Mouse (Mus musculus) spleen, postnatal 14 days (tissue): ENCODE measurements at regions not wholly inside any gene's neighbourhood (a gene's known extent, or its start where the extent isn't known, plus 50 kb on each side); places are given as distances from the start of the nearest gene placed in this dataset.

Source experiments
- DNase-seq, 2 experiments: peaks; one replicate each; pipeline ENCODE4 v3.0.0; 2021 to 2022; ENCODE audit warnings: low spot score in 2 of 2

DNA sequence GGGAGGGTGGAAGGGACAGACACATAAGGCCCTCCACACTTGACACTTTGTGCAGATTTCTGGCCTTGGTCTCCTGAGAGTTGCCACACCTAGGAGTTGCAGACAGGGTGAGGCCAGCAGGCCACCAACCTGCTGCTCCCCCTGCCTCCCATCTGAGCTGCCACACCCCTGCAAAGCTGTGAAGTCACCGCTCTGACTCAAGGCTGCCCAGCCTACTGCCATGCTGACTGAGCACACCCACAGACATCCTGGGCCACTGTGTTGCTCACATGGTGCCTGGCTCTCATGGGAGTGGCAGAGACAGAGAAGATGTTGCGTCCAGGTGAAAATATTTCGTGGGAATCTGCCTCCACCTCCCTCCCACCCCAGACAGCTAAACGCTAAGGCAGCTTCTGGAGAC lies 150.3 kb downstream of the Tfap2c start:
- DNase-seq = no peak

DNA sequence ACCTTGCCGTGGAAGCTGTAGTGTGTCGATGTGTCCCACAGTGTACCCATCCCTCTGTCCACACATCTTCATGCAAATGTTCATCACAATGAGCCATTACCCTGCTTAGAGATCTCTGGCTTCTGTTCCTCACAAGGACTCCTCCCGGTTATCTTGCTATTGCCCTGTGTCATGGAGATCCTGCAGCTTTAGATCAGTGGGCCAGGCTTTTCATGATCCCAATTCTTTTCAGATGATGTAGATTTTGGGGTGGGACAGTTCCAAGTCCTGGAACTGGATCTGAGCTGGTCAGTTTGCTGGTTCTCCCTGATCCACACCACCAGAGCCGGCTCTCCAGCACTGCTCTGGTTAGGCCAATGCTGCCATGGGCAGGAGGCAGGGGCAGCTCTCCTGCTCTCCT lies 161.2 kb downstream of the Tfap2c start:
- no peak for DNase-seq

DNA sequence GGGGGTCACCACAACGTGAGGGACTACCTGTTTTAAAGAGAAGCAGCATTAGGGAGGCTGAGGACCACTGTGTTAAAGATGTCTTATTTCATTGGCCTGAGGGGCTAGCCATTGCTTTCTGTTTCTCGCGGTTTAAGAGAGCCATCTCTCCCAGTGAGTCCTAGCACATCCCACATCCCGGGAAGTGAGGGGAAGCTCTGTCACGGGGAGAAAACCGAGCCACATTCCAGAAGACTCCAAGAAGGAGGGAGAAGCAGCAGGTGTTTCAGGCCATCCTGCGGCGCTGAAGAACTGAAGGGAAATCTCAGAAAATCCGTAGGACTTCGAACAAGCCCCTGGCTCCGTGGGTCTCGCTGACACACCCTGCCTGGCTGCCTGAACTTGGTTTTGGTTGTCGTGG lies 177.3 kb downstream of the Tfap2c start:
- DNase-seq = no peak

DNA sequence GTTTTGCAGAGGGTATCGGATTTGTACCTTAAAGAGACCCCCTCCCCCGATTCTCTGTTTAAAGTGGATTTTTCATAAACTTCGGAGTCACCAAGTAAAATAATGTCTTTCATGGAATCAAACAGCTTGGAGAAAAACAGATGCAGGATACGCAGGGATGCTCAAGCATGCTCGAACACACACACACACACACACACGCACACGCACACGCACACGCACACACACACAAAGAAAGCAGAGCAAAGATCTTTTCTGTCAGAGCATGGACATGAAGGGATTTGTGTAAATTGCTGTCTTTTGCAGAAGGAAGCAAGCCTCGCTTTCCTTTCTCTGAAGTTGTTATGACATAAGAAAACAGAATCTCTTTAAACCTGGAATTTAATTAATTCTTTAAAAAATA lies 178.2 kb downstream of the Tfap2c start:
- no peak for DNase-seq

DNA sequence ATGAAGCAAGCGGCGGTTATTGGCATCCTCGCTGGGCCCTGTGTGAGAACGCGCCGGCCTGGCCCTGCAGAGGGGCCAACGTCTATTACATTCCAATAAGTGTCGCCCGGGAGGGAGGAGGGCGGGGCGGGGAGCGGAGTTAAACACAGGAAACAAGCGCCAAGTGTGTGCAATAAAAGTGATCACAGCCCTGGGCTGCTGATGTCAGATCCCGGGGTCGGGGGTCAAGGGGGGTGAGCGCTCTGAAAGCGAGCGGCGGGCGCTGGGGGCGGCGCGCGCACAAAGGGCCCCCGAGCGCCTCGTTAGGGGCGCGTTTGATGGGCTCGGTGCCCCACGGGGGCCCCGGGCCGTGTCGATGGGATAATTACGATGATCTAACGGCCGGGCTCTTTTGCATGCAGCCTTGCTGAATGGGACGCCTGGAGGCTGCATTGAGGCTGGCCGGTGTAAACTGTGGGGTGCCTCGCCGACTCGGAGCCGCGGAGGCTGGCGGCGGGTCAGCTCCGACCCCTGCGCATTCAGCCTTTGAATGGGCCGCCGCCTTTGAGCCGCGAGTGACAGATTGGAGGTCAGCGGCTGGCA lies 178.9 kb downstream of the Tfap2c start:
- no peak for DNase-seq

GRCm38 (mm10) chr2:172729151-172729550 lies 179.8 kb downstream of the Tfap2c start:
- DNase-seq = no peak

- DNase-seq = no peak
Observed at GRCm38 (mm10) chr2:172729741-172730140, 180.3 kb downstream of the Tfap2c start.

DNA sequence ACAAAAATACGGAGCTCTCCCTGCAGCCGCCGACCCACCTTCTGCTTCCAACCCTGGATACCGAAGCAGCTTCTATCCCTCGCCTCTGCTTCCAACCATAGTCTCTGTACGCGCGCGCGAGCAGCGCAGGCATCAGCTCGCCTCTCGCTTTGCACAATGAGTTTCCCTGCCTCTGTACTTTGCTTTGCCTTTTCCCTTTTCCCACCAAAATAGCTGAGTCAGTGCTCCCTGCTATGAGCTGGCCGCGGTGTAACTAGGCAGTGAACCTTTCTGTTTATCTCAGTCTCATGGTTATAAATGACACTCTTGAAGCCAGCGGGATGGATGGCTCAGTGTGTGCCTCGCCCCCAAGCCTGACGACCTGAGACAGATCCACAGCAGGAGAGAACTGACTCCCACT lies 182.0 kb downstream of the Tfap2c start:
- no peak for DNase-seq

GRCm38 (mm10) chr2:172732453-172733210 lies 183.2 kb downstream of the Tfap2c start:
- no peak for DNase-seq

DNA sequence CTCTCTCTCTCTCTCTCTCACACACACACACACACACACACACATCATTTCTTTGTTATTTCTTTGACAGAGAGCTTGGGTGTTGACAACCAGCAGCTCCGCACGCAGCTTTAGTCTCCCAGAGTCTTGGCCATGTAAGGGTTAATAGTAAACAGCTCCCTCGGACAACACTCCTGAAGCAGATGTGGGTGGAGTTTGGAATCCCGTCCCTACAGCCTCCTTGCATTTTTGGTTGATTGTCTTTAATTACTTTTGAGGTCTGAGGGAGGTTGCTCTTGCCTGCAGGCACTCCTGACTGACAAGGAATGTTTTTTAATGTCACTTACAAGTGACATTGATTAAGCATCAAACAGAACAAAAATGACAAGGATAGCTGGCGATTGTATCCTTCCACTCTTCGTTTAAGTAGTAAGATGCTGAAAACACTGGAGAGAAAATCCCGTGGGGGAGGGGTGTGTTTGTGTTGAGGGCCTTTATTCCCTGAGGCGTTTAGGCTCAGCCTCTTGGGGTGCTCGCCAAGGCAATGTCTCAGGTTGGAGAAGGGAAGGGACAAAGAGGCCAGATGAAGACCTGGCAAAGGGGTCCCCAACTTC lies 184.1 kb downstream of the Tfap2c start:
- DNase-seq = no peak

GRCm38 (mm10) chr2:172735621-172736020 lies 186.2 kb downstream of the Tfap2c start:
- DNase-seq = no peak

DNA sequence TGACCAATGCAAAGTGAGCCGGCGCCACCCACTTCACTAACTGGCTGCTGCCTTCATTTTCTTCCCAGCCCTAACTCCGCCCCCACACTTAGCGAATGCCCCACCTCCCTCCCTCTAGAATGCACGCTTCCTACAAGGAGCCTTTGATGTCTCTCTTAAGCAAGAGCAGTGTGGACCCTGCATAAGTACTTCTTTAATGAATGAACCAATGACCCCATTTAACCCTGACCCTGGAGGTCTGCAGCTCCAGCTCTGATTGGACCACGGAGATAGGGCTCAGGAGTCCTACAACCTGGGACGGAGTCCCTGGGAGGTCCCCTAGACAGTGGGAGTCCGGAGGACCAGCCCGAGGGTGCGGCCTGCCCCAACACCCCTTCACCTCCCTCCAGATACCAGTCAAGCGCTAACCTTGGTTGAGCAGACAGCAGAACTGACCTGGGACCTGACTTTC lies 189.7 kb downstream of the Tfap2c start:
- no peak for DNase-seq

- DNase-seq = no peak
Observed at GRCm38 (mm10) chr2:172739529-172739928, 190.1 kb downstream of the Tfap2c start.

DNA sequence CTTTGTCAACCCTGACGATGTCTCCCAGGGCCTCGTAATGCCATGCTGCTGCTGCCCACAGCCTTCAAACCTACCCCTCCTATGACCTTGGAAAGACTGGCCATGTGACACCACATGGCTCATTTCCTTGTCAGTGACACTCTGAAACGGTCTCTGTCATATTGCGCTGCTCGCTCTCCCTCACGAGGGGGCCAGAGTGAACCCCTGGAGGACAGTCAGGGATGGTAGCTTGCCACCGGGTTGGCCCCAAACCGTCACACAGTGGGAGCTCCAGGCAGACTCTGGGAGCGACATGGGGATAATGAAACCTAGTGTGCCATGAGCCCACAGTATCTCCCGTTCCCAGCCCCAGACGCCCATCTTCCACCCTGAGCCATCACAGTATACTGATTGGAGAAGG lies 188.8 kb downstream of the Bmp7 start:
- DNase-seq = no peak

DNA sequence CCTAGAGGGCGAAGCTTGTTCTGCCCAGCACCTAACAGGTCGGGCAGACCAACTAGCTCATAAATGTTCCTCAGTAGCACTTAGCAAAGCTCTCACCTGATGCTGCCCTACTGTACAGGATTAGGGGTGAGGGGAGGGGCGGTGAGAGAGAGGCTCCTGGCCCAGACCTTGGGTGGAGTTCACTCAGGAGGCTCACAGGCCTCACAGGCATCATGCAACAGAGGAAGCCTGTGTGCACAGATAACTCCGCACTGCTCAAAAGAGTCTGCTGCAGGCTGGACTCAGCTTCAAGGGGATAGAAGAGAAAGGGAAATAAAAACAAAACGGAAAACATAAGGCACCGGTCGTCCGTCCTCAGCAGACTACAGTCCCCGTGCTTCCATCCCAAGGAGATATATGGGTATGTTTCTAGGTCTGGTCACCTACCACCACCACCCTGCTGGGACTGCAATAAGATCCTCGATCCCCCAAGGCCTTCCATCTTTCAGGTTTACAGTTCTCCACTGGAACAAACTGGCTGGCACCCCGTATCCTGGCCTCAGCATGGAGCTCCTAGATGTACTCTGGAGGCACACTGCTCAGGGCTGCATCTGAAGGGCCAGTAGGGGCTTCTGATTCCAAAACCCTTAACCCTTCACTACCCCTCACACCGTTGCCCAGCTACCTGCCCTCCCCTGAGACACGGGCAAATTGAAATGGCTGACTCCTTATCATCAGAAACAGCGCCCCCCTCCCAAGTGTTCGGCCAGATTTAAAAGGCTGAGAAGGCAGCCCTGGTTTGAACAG lies 184.2 kb downstream of the Bmp7 start:
- DNase-seq = no peak

DNA sequence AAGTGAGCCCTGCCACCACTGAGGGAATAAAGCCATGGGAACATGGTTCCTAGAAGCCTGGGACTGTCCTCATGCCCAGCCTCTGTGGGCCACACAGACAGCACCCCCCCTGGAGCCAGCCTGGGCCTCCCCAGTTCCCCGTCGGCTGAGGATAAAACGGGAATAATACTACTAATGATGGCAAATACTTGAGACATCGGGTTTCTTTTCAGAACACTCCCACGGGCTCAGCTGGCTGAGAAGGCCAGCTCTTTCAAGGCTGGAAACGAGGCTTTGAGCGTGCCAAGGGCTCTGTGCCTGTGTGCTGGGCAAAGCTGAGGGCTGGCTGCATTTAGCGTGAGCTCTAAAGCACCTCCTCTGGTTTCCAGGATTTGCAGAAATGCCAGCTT lies 183.7 kb downstream of the Bmp7 start:
- no peak for DNase-seq

GRCm38 (mm10) chr2:172758497-172758896 lies 181.6 kb downstream of the Bmp7 start:
- DNase-seq = no peak

- DNase-seq = no peak
Observed at GRCm38 (mm10) chr2:172765260-172765659, 174.9 kb downstream of the Bmp7 start.

GRCm38 (mm10) chr2:172766403-172766802 lies 173.7 kb downstream of the Bmp7 start:
- no peak for DNase-seq

GRCm38 (mm10) chr2:172768756-172769155 lies 171.4 kb downstream of the Bmp7 start:
- DNase-seq = no peak

GRCm38 (mm10) chr2:172770061-172770460 lies 170.1 kb downstream of the Bmp7 start:
- DNase-seq = no peak

GRCm38 (mm10) chr2:172770606-172771005 lies 169.5 kb downstream of the Bmp7 start:
- no peak for DNase-seq
